Mouse (Mus musculus): ENCODE measurements around the gene Gm49353. TPM values are rescaled to one million over a fixed set of nuclear protein-coding genes. Genes with fewer than 3 reads are reported as not detected.

Gm49353 gene
- total RNA-seq, 2 experiments from 2014 or later = not detected

Other genes with a start within 250 kb of the Gm49353 start
- gene 2310057J18Rik, start 212.7 kb upstream of the Gm49353 start, total RNA-seq (2021) = not detected
- not detected for gene Soga3, start 55.1 kb upstream of the Gm49353 start, total RNA-seq (2021)
- under 1 TPM; 0.05 to 0.19 TPM for gene 9330159F19Rik, start 12.7 kb downstream of the Gm49353 start, total RNA-seq (2021)
- 10 to 100 TPM; 27.9 to 32.3 TPM for gene Echdc1, start 114.2 kb downstream of the Gm49353 start, total RNA-seq (2021)
- 10 to 100 TPM; 53.4 to 62.0 TPM for gene Rnf146, start 163.5 kb downstream of the Gm49353 start, total RNA-seq (2021)

Data from heart, postnatal 10 days (tissue).